Mouse (Mus musculus) heart, postnatal 0 days (tissue): ENCODE results near the gene Il10rb. TPM values are rescaled to one million over a fixed set of nuclear protein-coding genes. Genes with fewer than 3 reads are reported as not detected.

ENCODE experiments used
- ATAC-seq: fragments of 200-750 bp; cut with Nextera tagmentation; 2 replicates; pipeline ENCODE4 v1.8.0; 2017; ENCODE audit warnings: low read depth, moderate number of reproducible peaks, moderate library complexity; ENCODE audit not compliant: insufficient read depth
- DNase-seq: peaks from one replicate; pipeline ENCODE4 v3.0.0-alpha.2; 2016; ENCODE audit warnings: low spot score
- H3K27ac ChIP-seq: fragments of 300-500 bp; sonication (generic); 2 replicates; pipeline ENCODE4 v1.5.1; 2014; ENCODE audit warnings: low read depth, mild to moderate bottlenecking
- H3K27me3 ChIP-seq: fragments of 300-500 bp; sonication (generic); 2 replicates; pipeline ENCODE4 v1.6.1; 2014; ENCODE audit warnings: low read length, mixed read lengths; ENCODE audit not compliant: control insufficient read depth, insufficient read depth
- H3K36me3 ChIP-seq: fragments of 300-500 bp; sonication (generic); replicated peaks from 2 replicates; pipeline ENCODE4 v1.6.1; 2014; ENCODE audit warnings: low read length, mixed read lengths; ENCODE audit not compliant: control insufficient read depth, insufficient read depth
- H3K4me1 ChIP-seq: fragments of 300-500 bp; sonication (generic); 2 replicates; pipeline ENCODE4 v1.6.1; 2014; ENCODE audit warnings: antibody characterized with exemption; ENCODE audit not compliant: control insufficient read depth, insufficient read depth
- H3K4me2 ChIP-seq: fragments of 300-500 bp; sonication (generic); 2 replicates; pipeline ENCODE4 v1.6.1; 2014; ENCODE audit warnings: low read depth, mild to moderate bottlenecking, low read length, moderate library complexity
- H3K4me3 ChIP-seq: fragments of 300-500 bp; sonication (generic); 2 replicates; pipeline ENCODE4 v1.5.1; 2014; ENCODE audit warnings: low read depth, low read length
- H3K9ac ChIP-seq: fragments of 300-500 bp; sonication (generic); replicated peaks from 2 replicates; pipeline ENCODE4 v1.6.1; 2014; ENCODE audit warnings: low read depth, low read length, mixed read lengths
- H3K9me3 ChIP-seq: fragments of 300-500 bp; sonication (generic); replicated peaks from 2 replicates; pipeline ENCODE4 v1.6.1; 2016; ENCODE audit warnings: low read length; ENCODE audit not compliant: control insufficient read depth
- CTCF ChIP-seq: IDR thresholded peaks from 2 replicates; pipeline ENCODE4 v1.5.1; 2016; ENCODE audit warnings: antibody characterized with exemption, control low read depth, low read depth
- EP300 ChIP-seq: IDR thresholded peaks from 2 replicates; pipeline ENCODE4 v1.6.1; 2016; ENCODE audit warnings: antibody characterized with exemption, low read depth
- WGBS: fragments of 180-500 bp; shearing (Covaris S2); extraction: QIAGEN DNeasy Blood & Tissue Kit; methylation state at CpG from one replicate; pipeline ENCODE4 v1.1.7; 2014; 5-methylcytosine and 5-hydroxymethylcytosine counted together
- polyA plus RNA-seq: library from polyadenylated mRNA; unstranded; fragments of >200 nt; fragmentation: Nextera tagmentation; extraction: Ambion mirVana; gene quantifications from 2 replicates; pipeline ENCODE4 v1.2.1, GENCODE M21; 2015
- total RNA-seq: library from RNA; depleted of rRNA; stranded (reverse); fragments of >200 nt; gene quantifications from 2 replicates; pipeline ENCODE4 v1.2.3, GENCODE M21; 2014; ENCODE audit warnings: low replicate concordance

Gene Il10rb
- total and polyA plus RNA-seq, 2 experiments from 2014 or later, result 63.3 to 89.0 TPM

- 90% methylated on average over 6 of the region's 6 CpGs for WGBS
- no peak overlapping the region for H3K27ac ChIP-seq
- DNase-seq, result no peak
- no peak overlapping the region for H3K4me3 ChIP-seq
- no peak for TF ChIP-seq EP300
- TF ChIP-seq CTCF, result no peak
- H3K9ac ChIP-seq, result no peak overlapping the region
- H3K27me3 ChIP-seq, result no peaks in the 10 kb centered on the region
- no peaks in the 10 kb centered on the region for H3K4me1 ChIP-seq
- ATAC-seq, result no peak
- no peak overlapping the region for H3K4me2 ChIP-seq
- H3K36me3 ChIP-seq, result peaks cover 65% of the 10 kb centered on the region
- peaks cover 8% of the 10 kb centered on the region; the same call in 1 of the 2 replicates for H3K9me3 ChIP-seq
Measured at GRCm38 (mm10) chr16:91425816-91426215, 19.9 kb downstream of the Il10rb start.

GRCm38 (mm10) chr16:91426586-91426985 is 20.6 kb downstream of the Il10rb start:
- Histone ChIP-seq H3K4me2 (no peak overlapping the region), H3K27me3 (no peaks in the 10 kb centered on the region), H3K4me3 (no peak overlapping the region), H3K4me1 (no peaks in the 10 kb centered on the region), H3K36me3 (peaks cover 59% of the 10 kb centered on the region), H3K27ac (no peak overlapping the region), H3K9me3 (peaks cover 8% of the 10 kb centered on the region; the same call in 1 of the 2 replicates), H3K9ac (no peak overlapping the region)
- no peak for TF ChIP-seq EP300
- no peak for TF ChIP-seq CTCF
- DNase-seq, result no peak
- WGBS, result 88% methylated on average over 4 of the region's 4 CpGs
- no peak for ATAC-seq

GRCm38 (mm10) chr16:91427461-91427860 is 21.5 kb downstream of the Il10rb start:
- Histone ChIP-seq H3K36me3 (peaks cover 51% of the 10 kb centered on the region), H3K27ac (no peak overlapping the region), H3K9ac (no peak overlapping the region), H3K9me3 (peaks cover 8% of the 10 kb centered on the region; the same call in 1 of the 2 replicates), H3K4me2 (no peak overlapping the region), H3K27me3 (no peaks in the 10 kb centered on the region), H3K4me1 (no peaks in the 10 kb centered on the region), H3K4me3 (no peak overlapping the region)
- TF ChIP-seq EP300 (no peak), CTCF (no peak)
- no peak for DNase-seq
- ATAC-seq, result no peak
- 55% methylated on average over 5 of the region's 5 CpGs for WGBS

GRCm38 (mm10) chr16:91428259-91428865 is 22.4 kb downstream of the Il10rb start:
- peaks cover 42% of the 10 kb centered on the region for H3K36me3 ChIP-seq
- no peaks in the 10 kb centered on the region for H3K27me3 ChIP-seq
- peaks cover 8% of the 10 kb centered on the region; the same call in 1 of the 2 replicates for H3K9me3 ChIP-seq
- H3K4me3 ChIP-seq, result no peak overlapping the region
- no peak for DNase-seq
- TF ChIP-seq EP300, result no peak
- H3K4me1 ChIP-seq, result peaks cover 4% of the 10 kb centered on the region; the same call in 1 of the 2 replicates
- H3K9ac ChIP-seq, result no peak overlapping the region
- no peak overlapping the region for H3K27ac ChIP-seq
- WGBS, result 70% methylated on average over 8 of the region's 8 CpGs
- no peak for ATAC-seq
- no peak overlapping the region for H3K4me2 ChIP-seq

GRCm38 (mm10) chr16:91432720-91433328 is 26.9 kb downstream of the Il10rb start:
- DNase-seq, result no peak
- TF ChIP-seq CTCF (no peak), EP300 (no peak)
- Histone ChIP-seq H3K27ac (no peak overlapping the region), H3K4me2 (no peak overlapping the region), H3K4me1 (peaks cover 9% of the 10 kb centered on the region), H3K27me3 (no peaks in the 10 kb centered on the region), H3K9me3 (peaks cover 8% of the 10 kb centered on the region; the same call in 1 of the 2 replicates), H3K36me3 (no peaks in the 10 kb centered on the region), H3K4me3 (no peak overlapping the region), H3K9ac (no peak overlapping the region)
- no peak for ATAC-seq
- 64% methylated on average over 5 of the region's 5 CpGs for WGBS
